Mouse (Mus musculus) Patski (cell line): ENCODE measurements around the gene Rapgef4. TPM values are rescaled to one million over a fixed set of nuclear protein-coding genes. Genes with fewer than 3 reads are reported as not detected.

Experiments
- ATAC-seq: fragments of 100-300 bp; one replicate; pipeline ENCODE4 v1.8.0; 2021
- CTCF ChIA-PET: fragments of 350-600 bp; sonication (Branson Sonifier 250); formaldehyde crosslinking; loops from one replicate; lab custom pipeline; 2022; ENCODE audit warnings: inconsistent platforms; lab: Charles Lee
- POLR2A ChIA-PET: fragments of 350-600 bp; sonication (Branson Sonifier 250); formaldehyde crosslinking; loops from one replicate; lab custom pipeline; 2022; ENCODE audit warnings: antibody characterized with exemption, inconsistent platforms; lab: Charles Lee
- DNase-seq: peaks from one replicate; pipeline ENCODE4 v3.0.0-alpha.2; 2011; ENCODE audit warnings: low read depth, low spot score
- H3K27me3 ChIP-seq: fragments of 371-371 bp; one replicate; pipeline ENCODE4 v1.5.1; 2021
- CTCF ChIP-seq: fragments of 100-300 bp; IDR thresholded peaks from one replicate; pipeline ENCODE4 v1.5.1; 2021
- in situ Hi-C: fragments of 300-500 bp; cut with MboI; formaldehyde crosslinking; loops from 3 replicates; pipeline ENCODE4 v1.11.1; 2018; ENCODE audit warnings: low pct_unique_long_range_greater_than_20kb, mixed read lengths
- polyA plus RNA-seq: library from polyadenylated mRNA; unstranded; gene quantifications from one replicate; pipeline ENCODE4 v1.2.3, GENCODE M21; 2021

Rapgef4 gene
- polyA plus RNA-seq, 1 experiment from 2014 or later: 0.23 TPM

- ATAC-seq (no peak), DNase-seq (no peak)
- in situ Hi-C loops: no loop called here
- TF ChIP-seq CTCF: no peak
- CTCF ChIA-PET: interaction anchor here (1.2 kb wide), 1 partner anchor 14 kb away, joined by 3 read pairs; no protein-coding TSS in a partner anchor
- POLR2A ChIA-PET: no interaction called here
- peaks cover 11% of the 10 kb centered on the region for H3K27me3 ChIP-seq
Observed at GRCm38 (mm10) chr2:71981896-71982295, 856 bp downstream of the Rapgef4 start.

GRCm38 (mm10) chr2:71982868-71983597 is 2.0 kb downstream of the Rapgef4 start:
- ChIA-PET POLR2A (interaction anchor here (0.6 kb wide), 1 partner anchor 1168 kb away, joined by 4 read pairs; no protein-coding TSS in a partner anchor), CTCF (interaction anchor here (1.5 kb wide), 1 partner anchor 114 kb away, joined by 3 read pairs; no protein-coding TSS in a partner anchor)
- in situ Hi-C loops: no loop called here
- H3K27me3 ChIP-seq: peaks cover 6% of the 10 kb centered on the region
- DNase-seq: peak; percentile 22
- ATAC-seq: no peak
- TF ChIP-seq CTCF: no peak

- in situ Hi-C loops: no loop called here
- no peak for ATAC-seq
- no peak for TF ChIP-seq CTCF
- no peaks in the 10 kb centered on the region for H3K27me3 ChIP-seq
- ChIA-PET CTCF (no interaction called here), POLR2A (interaction anchor here (0.9 kb wide), 1 partner anchor 13 kb away, joined by 3 read pairs; no protein-coding TSS in a partner anchor)
- DNase-seq: no peak
Observed at GRCm38 (mm10) chr2:71985730-71986129, 4.7 kb downstream of the Rapgef4 start.

GRCm38 (mm10) chr2:71986276-71986848 is 5.3 kb downstream of the Rapgef4 start:
- in situ Hi-C loops: no loop called here
- no peaks in the 10 kb centered on the region for H3K27me3 ChIP-seq
- ATAC-seq (no peak), DNase-seq (no peak)
- ChIA-PET CTCF (no interaction called here), POLR2A (interaction anchor here (0.9 kb wide), 1 partner anchor 13 kb away, joined by 3 read pairs; no protein-coding TSS in a partner anchor)
- TF ChIP-seq CTCF: no peak

GRCm38 (mm10) chr2:71988572-71988971 is 7.5 kb downstream of the Rapgef4 start:
- ChIA-PET CTCF (interaction anchor here (1.2 kb wide), 2 partner anchors 11 to 12 kb away, joined by 3 to 4 read pairs; no protein-coding TSS in a partner anchor), POLR2A (no interaction called here)
- ATAC-seq (no peak), DNase-seq (no peak)
- no peaks in the 10 kb centered on the region for H3K27me3 ChIP-seq
- TF ChIP-seq CTCF: no peak
- in situ Hi-C loops: no loop called here

GRCm38 (mm10) chr2:71992129-71992528 is 11.1 kb downstream of the Rapgef4 start:
- CTCF ChIA-PET: no interaction called here
- in situ Hi-C loops: no loop called here
- DNase-seq: no peak
- no peak for ATAC-seq
- no peaks in the 10 kb centered on the region for H3K27me3 ChIP-seq
- TF ChIP-seq CTCF: no peak
- POLR2A ChIA-PET: no interaction called here

GRCm38 (mm10) chr2:71993729-71994423 is 12.8 kb downstream of the Rapgef4 start:
- ATAC-seq: no peak
- CTCF ChIA-PET: no interaction called here
- POLR2A ChIA-PET: no interaction called here
- no peak for TF ChIP-seq CTCF
- DNase-seq: no peak
- no peaks in the 10 kb centered on the region for H3K27me3 ChIP-seq
- in situ Hi-C loops: no loop called here

- no peaks in the 10 kb centered on the region for H3K27me3 ChIP-seq
- ChIA-PET CTCF (no interaction called here), POLR2A (no interaction called here)
- DNase-seq (no peak), ATAC-seq (no peak)
- no peak for TF ChIP-seq CTCF
- in situ Hi-C loops: no loop called here
Observed at GRCm38 (mm10) chr2:71998531-71998930, 17.5 kb downstream of the Rapgef4 start.

GRCm38 (mm10) chr2:72000102-72000501 is 19.1 kb downstream of the Rapgef4 start:
- in situ Hi-C loops: no loop called here
- CTCF ChIA-PET: no interaction called here

GRCm38 (mm10) chr2:72002843-72003370 is 21.9 kb downstream of the Rapgef4 start:
- POLR2A ChIA-PET: no interaction called here
- ATAC-seq: no peak
- DNase-seq: no peak
- in situ Hi-C loops: no loop called here
- TF ChIP-seq CTCF: no peak
- CTCF ChIA-PET: interaction anchor here (0.9 to 1.0 kb wide), 2 partner anchors 19 to 25 kb away, joined by 3 read pairs; no protein-coding TSS in a partner anchor
- no peaks in the 10 kb centered on the region for H3K27me3 ChIP-seq

More at GRCm38 (mm10) chr2:72000102-72000501, 19.1 kb downstream of the Rapgef4 start:
- POLR2A ChIA-PET: no interaction called here
- H3K27me3 ChIP-seq: no peaks in the 10 kb centered on the region
- TF ChIP-seq CTCF: no peak
- ATAC-seq (no peak), DNase-seq (no peak)
